Mouse (Mus musculus) liver, embryonic 15.5 days (tissue): ENCODE data around the gene Osm. TPM values are rescaled to one million over a fixed set of nuclear protein-coding genes. Genes with fewer than 3 reads are reported as not detected.
A peak's percentile ranks its signal among the peaks of the same experiment; 100 is the strongest.

Experiments
- ATAC-seq: fragments of 200-750 bp; cut with Nextera tagmentation; 2 replicates; pipeline ENCODE4 v1.8.0; 2017; ENCODE audit warnings: moderate number of reproducible peaks, mild to moderate bottlenecking, moderate library complexity; ENCODE audit not compliant: insufficient read depth
- H3K27ac ChIP-seq: fragments of 300-500 bp; sonication (generic); replicated peaks from 2 replicates; pipeline ENCODE4 v1.5.1; 2015; ENCODE audit warnings: mild to moderate bottlenecking, inconsistent platforms
- H3K27me3 ChIP-seq: fragments of 300-500 bp; sonication (generic); 2 replicates; pipeline ENCODE4 v1.6.1; 2015; ENCODE audit warnings: mild to moderate bottlenecking, inconsistent platforms
- H3K36me3 ChIP-seq: fragments of 300-500 bp; sonication (generic); replicated peaks from 2 replicates; pipeline ENCODE4 v1.6.1; 2015; ENCODE audit warnings: moderate library complexity, mild to moderate bottlenecking, inconsistent platforms
- H3K4me1 ChIP-seq: fragments of 300-500 bp; sonication (generic); replicated peaks from 2 replicates; pipeline ENCODE4 v1.6.1; 2015; ENCODE audit warnings: inconsistent platforms
- H3K4me2 ChIP-seq: fragments of 300-500 bp; sonication (generic); 2 replicates; pipeline ENCODE4 v1.6.1; 2015; ENCODE audit warnings: moderate library complexity, mild to moderate bottlenecking, inconsistent platforms
- H3K4me3 ChIP-seq: fragments of 300-500 bp; sonication (generic); replicated peaks from 2 replicates; pipeline ENCODE4 v1.5.1; 2015; ENCODE audit warnings: mild to moderate bottlenecking, inconsistent platforms
- H3K9ac ChIP-seq: fragments of 300-500 bp; sonication (generic); 2 replicates; pipeline ENCODE4 v1.6.1; 2015; ENCODE audit warnings: moderate library complexity, mild to moderate bottlenecking, inconsistent platforms
- H3K9me3 ChIP-seq: fragments of 300-500 bp; sonication (generic); replicated peaks from 2 replicates; pipeline ENCODE4 v1.6.1; 2016; ENCODE audit warnings: inconsistent platforms
- WGBS: fragments of 180-500 bp; shearing (Covaris S2); methylation state at CpG from one replicate; pipeline ENCODE4 v1.1.7; 2015; ENCODE audit warnings: mixed read lengths; ENCODE audit not compliant: insufficient replicate concordance; 5-methylcytosine and 5-hydroxymethylcytosine counted together
- polyA plus RNA-seq: library from polyadenylated mRNA; unstranded; fragments of >200 nt; fragmentation: Nextera tagmentation; extraction: Ambion mirVana; gene quantifications from 2 replicates; pipeline ENCODE4 v1.2.1, GENCODE M21; 2015

Gene Osm
- polyA plus RNA-seq, 1 experiment from 2014 or later, result 0.50 TPM

DNA sequence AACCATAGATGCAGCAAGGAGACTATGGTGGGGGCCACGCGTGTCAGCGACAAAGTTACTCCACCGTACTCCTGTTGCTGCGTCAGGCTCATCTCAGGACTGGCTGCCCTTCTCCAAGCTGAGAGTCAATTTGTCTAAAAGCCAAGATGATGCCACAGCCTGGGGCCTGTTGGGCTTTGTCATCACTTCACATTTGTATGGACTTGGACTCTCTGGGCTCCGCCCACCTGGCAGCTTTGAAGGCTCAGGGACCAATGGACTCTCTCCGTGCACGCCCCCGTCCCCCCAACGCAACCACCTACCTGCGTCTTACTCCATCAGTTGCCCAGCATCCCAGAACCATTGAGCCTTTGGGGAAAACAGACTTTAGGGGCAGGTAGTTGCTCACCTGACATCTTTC lies 35.3 kb downstream of the Osm start:
- no peak for ATAC-seq
- Histone ChIP-seq H3K4me1 (peaks cover 7% of the 10 kb centered on the region), H3K27me3 (peaks cover 79% of the 10 kb centered on the region)

DNA sequence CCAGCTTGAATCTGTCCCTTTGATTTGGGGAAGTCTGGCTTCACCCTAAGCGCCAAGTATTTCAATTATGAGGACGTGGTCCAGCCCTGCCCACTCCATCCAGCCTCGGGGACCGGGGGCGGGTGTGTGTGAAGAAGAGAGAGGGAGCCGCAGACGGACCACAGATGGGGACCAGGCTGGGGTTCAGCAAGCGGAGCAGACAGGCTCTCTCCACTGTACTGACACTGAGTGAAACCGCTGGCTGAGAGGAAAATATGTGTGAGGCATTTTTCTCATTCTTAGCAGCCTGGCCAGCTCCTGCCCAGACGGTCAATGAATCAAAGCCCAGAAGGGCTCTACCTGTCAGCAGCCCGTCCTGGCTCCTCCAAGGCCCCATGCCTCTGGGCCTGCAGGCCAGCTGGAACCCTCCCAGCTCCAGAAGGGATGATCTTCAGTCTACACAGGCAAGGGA lies 40.2 kb downstream of the Osm start:
- no peaks in the 10 kb centered on the region for H3K36me3 ChIP-seq
- no peak overlapping the region for H3K4me3 ChIP-seq
- peaks cover 40% of the 10 kb centered on the region for H3K27me3 ChIP-seq
- no peaks in the 10 kb centered on the region for H3K9me3 ChIP-seq
- no peak overlapping the region for H3K27ac ChIP-seq
- H3K9ac ChIP-seq, result no peak overlapping the region
- WGBS, result 64% methylated on average over 11 of the region's 11 CpGs
- no peak for ATAC-seq
- H3K4me2 ChIP-seq, result no peak overlapping the region
- H3K4me1 ChIP-seq, result no peaks in the 10 kb centered on the region

More for the DNA sequence above, 35.3 kb downstream of the Osm start:
- no peak overlapping the region for H3K9ac ChIP-seq
- no peaks in the 10 kb centered on the region for H3K36me3 ChIP-seq
- no peak overlapping the region for H3K27ac ChIP-seq
- 74% methylated on average over 11 of the region's 11 CpGs for WGBS
- no peaks in the 10 kb centered on the region for H3K9me3 ChIP-seq
- no peak overlapping the region for H3K4me3 ChIP-seq
- no peak overlapping the region for H3K4me2 ChIP-seq

DNA sequence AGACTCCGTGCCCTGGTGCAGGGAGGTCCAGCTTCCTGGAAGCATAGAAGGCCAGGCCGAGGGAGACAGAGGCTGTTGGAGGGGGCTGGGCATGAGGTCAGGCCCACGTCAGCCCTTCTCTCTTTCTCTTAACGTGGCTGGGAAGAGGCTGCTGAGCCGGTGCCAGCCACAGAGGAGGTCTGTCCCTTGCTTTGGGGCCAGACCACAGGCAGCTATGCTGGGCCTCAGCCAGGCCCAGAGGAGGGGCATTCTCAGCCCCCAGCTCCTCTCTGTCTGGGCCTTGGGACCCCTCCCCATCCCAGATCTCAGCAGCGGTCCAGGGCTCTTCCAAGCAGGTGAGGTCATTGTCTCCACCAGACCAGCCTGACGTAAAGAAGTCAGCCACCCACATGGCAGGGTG lies 43.7 kb downstream of the Osm start:
- Histone ChIP-seq H3K9ac (no peak overlapping the region), H3K4me1 (peaks cover 6% of the 10 kb centered on the region; the same call in 1 of the 2 replicates), H3K9me3 (no peaks in the 10 kb centered on the region), H3K4me2 (no peak overlapping the region), H3K27me3 (peaks cover 22% of the 10 kb centered on the region; the same call in 1 of the 2 replicates), H3K36me3 (no peaks in the 10 kb centered on the region), H3K4me3 (no peak overlapping the region), H3K27ac (no peak overlapping the region)
- no peak for ATAC-seq
- 51% methylated on average over 7 of the region's 7 CpGs for WGBS

DNA sequence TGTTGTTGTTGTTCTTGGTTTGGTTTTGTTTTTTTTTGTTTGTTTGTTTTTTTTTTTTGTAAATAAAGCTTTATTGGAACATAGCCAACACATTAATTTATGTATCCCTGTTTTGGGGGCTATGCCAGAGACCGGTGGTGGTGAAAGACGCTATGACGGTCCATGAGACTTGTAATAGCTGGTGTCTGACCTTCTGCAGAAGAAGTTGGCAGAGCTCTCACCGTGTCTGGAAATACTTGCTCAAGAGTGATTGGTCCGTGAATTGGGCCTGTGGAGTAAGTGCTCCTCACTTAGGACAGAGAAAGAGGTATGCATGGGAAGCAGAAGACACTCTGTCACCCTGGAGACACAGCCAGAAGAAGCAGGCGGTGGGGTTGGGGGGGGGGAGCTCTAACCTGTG lies 45.6 kb downstream of the Osm start:
- no peak for ATAC-seq
- Histone ChIP-seq H3K4me1 (peaks cover 6% of the 10 kb centered on the region; the same call in 1 of the 2 replicates), H3K9me3 (no peaks in the 10 kb centered on the region), H3K27ac (no peak overlapping the region), H3K27me3 (0 out of 2 replicates have a peak, but pooled peaks cover 9% of the 10 kb centered on the region), H3K4me2 (no peak overlapping the region), H3K9ac (no peak overlapping the region), H3K36me3 (no peaks in the 10 kb centered on the region), H3K4me3 (no peak overlapping the region)
- WGBS, result 75% methylated on average over 6 of the region's 6 CpGs

DNA sequence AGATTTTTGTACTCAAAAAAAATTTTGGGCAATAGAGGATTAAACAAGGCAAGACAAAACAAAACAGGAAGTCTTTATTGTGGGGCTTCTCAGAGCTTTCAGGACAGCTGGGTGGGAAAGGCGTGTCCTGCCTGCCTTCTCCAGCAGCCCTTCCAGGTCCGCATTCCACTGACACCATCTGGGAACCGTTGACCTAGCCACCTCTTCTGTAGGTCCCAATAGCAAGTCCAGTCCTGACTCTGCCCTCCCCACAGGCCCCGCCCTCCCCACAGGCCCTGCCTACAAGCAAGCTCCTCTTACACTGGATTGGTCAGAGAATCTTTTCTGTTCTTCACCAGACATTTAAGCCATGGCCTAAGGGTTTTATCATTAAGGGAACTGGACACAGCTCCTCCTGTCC lies 47.4 kb downstream of the Osm start:
- Histone ChIP-seq H3K4me2 (no peak overlapping the region), H3K9me3 (no peaks in the 10 kb centered on the region), H3K9ac (no peak overlapping the region), H3K36me3 (no peaks in the 10 kb centered on the region), H3K4me3 (no peak overlapping the region), H3K4me1 (peaks cover 6% of the 10 kb centered on the region; the same call in 1 of the 2 replicates), H3K27me3 (0 out of 2 replicates have a peak, but pooled peaks cover 9% of the 10 kb centered on the region), H3K27ac (no peak overlapping the region)
- ATAC-seq, result peak; percentile 25; the same call in 1 of the 2 replicates
- 38% methylated on average over 4 of the region's 4 CpGs for WGBS

DNA sequence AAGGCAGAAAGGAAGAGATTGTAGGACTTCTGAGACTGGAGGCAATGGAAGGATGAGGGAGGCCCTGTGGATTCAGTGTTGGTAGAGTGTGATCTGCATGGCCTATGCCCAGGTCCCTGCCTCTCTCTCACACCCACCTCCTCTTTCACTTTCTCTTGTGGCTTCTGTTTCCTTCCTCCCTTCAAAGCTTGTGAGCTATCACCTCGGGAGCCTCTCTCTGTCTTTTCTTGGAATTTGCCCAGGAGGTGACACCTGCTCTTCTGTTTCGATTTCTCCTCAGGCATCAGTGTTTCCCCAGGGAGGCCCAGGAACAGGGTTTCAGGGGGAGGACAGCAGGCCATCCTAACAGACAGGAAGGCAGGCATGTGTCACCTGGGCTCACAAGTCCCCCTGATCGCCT lies 53.1 kb downstream of the Osm start:
- no peak overlapping the region for H3K27ac ChIP-seq
- WGBS, result 25% methylated on average over 3 of the region's 3 CpGs
- H3K4me1 ChIP-seq, result peaks cover 25% of the 10 kb centered on the region
- H3K36me3 ChIP-seq, result no peaks in the 10 kb centered on the region
- ATAC-seq, result no peak
- H3K9me3 ChIP-seq, result no peaks in the 10 kb centered on the region
- H3K4me2 ChIP-seq, result no peak overlapping the region
- H3K4me3 ChIP-seq, result no peak overlapping the region
- H3K9ac ChIP-seq, result no peak overlapping the region
- H3K27me3 ChIP-seq, result peaks cover 10% of the 10 kb centered on the region

Other genes starting within 250 kb of the Osm start
- 3.6 and 5.1 TPM in 2 replicates for gene Sec14l4, start 205.0 kb upstream of the Osm start, polyA plus RNA-seq
- gene Sec14l3, start 171.6 kb upstream of the Osm start, polyA plus RNA-seq, result not detected in 2 replicates
- 20.4 and 23.2 TPM in 2 replicates for gene Mtfp1, start 141.0 kb upstream of the Osm start, polyA plus RNA-seq
- 9.1 and 11.0 TPM in 2 replicates for gene Sec14l2, start 113.0 kb upstream of the Osm start, polyA plus RNA-seq
- gene Rnf215, start 101.2 kb upstream of the Osm start, polyA plus RNA-seq, result 5.0 and 5.9 TPM in 2 replicates
- 0.47 and 0.76 TPM in 2 replicates for gene Ccdc157, start 76.1 kb upstream of the Osm start, polyA plus RNA-seq
- gene Sf3a1, start 76.1 kb upstream of the Osm start, polyA plus RNA-seq, result 19.3 and 19.4 TPM in 2 replicates
- 7.0 TPM in 2 replicates for gene Tbc1d10a, start 49.6 kb upstream of the Osm start, polyA plus RNA-seq
- 1.5 TPM in 2 replicates for gene Castor1, start 18.2 kb upstream of the Osm start, polyA plus RNA-seq
- gene Lif, start 21.1 kb downstream of the Osm start, polyA plus RNA-seq, result not detected in 2 replicates
- 0.18 and 0.20 TPM in 2 replicates for gene Hormad2, start 204.7 kb downstream of the Osm start, polyA plus RNA-seq